Mouse (Mus musculus) cortical plate, adult 2 months (tissue): Measurements from ENCODE around the gene Gpr152.

Experiments
- CTCF ChIP-seq: fragments of 200-500 bp; IDR thresholded peaks from 2 replicates; pipeline ENCODE4 v1.5.1; 2011; ENCODE audit warnings: mild to moderate bottlenecking, control low read depth, low read length; ENCODE audit not compliant: insufficient read depth; ENCODE audit errors: extremely low read depth
- POLR2A ChIP-seq: fragments of 200-500 bp; IDR thresholded peaks from 2 replicates; pipeline ENCODE4 v1.6.1; 2011; ENCODE audit warnings: mild to moderate bottlenecking, low read length, control low read depth; ENCODE audit not compliant: insufficient read depth; ENCODE audit errors: extremely low read depth

GRCm38 (mm10) chr19:4150567-4151487 is 11.2 kb downstream of the Gpr152 start:
- TF ChIP-seq CTCF (no peak), POLR2A (no peak)
